Mouse (Mus musculus): ENCODE results near the gene Nqo1. TPM values are rescaled to one million over a fixed set of nuclear protein-coding genes. Genes with fewer than 3 reads are reported as not detected.

Gene Nqo1
- polyA plus RNA-seq, 1 experiment from 2014 or later: 13.9 TPM

- H3K4me3 ChIP-seq (ENCODE audit: low read depth, low read length): no peak overlapping the region
- no peaks in the 10 kb centered on the region for H3K9me3 ChIP-seq (ENCODE audit: control insufficient read depth, low read depth, low read length)
- no peak overlapping the region for H3K27ac ChIP-seq (ENCODE audit: low read length)
- no peak for ATAC-seq (ENCODE audit: insufficient number of reproducible peaks, insufficient read depth, low FRiP score, low read depth)
- H3K9ac ChIP-seq (replicated peaks; ENCODE audit: low read depth, low read length): no peak overlapping the region
- H3K36me3 ChIP-seq (ENCODE audit: control insufficient read depth, insufficient read depth, low read length): no peaks in the 10 kb centered on the region
- H3K4me1 ChIP-seq (ENCODE audit: control insufficient read depth, insufficient read depth, low read length): no peaks in the 10 kb centered on the region
- 37% methylated on average over 5 of the region's 5 CpGs for WGBS
- no peak overlapping the region for H3K4me2 ChIP-seq (replicated peaks; ENCODE audit: low read depth, low read length)
- H3K27me3 ChIP-seq (ENCODE audit: control insufficient read depth, insufficient read depth, low read length): no peaks in the 10 kb centered on the region
Observed at GRCm38 (mm10) chr8:107384651-107385050, 18.4 kb downstream of the Nqo1 start.

- H3K9ac ChIP-seq (replicated peaks; ENCODE audit: low read depth, low read length): no peak overlapping the region
- no peaks in the 10 kb centered on the region for H3K36me3 ChIP-seq (ENCODE audit: control insufficient read depth, insufficient read depth, low read length)
- H3K27me3 ChIP-seq (ENCODE audit: control insufficient read depth, insufficient read depth, low read length): no peaks in the 10 kb centered on the region
- no peak overlapping the region for H3K27ac ChIP-seq (ENCODE audit: low read length)
- no peaks in the 10 kb centered on the region for H3K9me3 ChIP-seq (ENCODE audit: control insufficient read depth, low read depth, low read length)
- no peaks in the 10 kb centered on the region for H3K4me1 ChIP-seq (ENCODE audit: control insufficient read depth, insufficient read depth, low read length)
- no peak overlapping the region for H3K4me3 ChIP-seq (ENCODE audit: low read depth, low read length)
- H3K4me2 ChIP-seq (replicated peaks; ENCODE audit: low read depth, low read length): no peak overlapping the region
- WGBS: 59% methylated on average over 4 of the region's 4 CpGs
- ATAC-seq (ENCODE audit: insufficient number of reproducible peaks, insufficient read depth, low FRiP score, low read depth): no peak
Observed at GRCm38 (mm10) chr8:107382898-107383297, 20.1 kb downstream of the Nqo1 start.

GRCm38 (mm10) chr8:107381666-107382065 is 21.3 kb downstream of the Nqo1 start:
- no peak overlapping the region for H3K9ac ChIP-seq (replicated peaks; ENCODE audit: low read depth, low read length)
- H3K4me2 ChIP-seq (replicated peaks; ENCODE audit: low read depth, low read length): no peak overlapping the region
- H3K9me3 ChIP-seq (ENCODE audit: control insufficient read depth, low read depth, low read length): no peaks in the 10 kb centered on the region
- ATAC-seq (ENCODE audit: insufficient number of reproducible peaks, insufficient read depth, low FRiP score, low read depth): no peak
- H3K27ac ChIP-seq (ENCODE audit: low read length): no peak overlapping the region
- no peaks in the 10 kb centered on the region for H3K4me1 ChIP-seq (ENCODE audit: control insufficient read depth, insufficient read depth, low read length)
- no peaks in the 10 kb centered on the region for H3K27me3 ChIP-seq (ENCODE audit: control insufficient read depth, insufficient read depth, low read length)
- no peaks in the 10 kb centered on the region for H3K36me3 ChIP-seq (ENCODE audit: control insufficient read depth, insufficient read depth, low read length)
- no peak overlapping the region for H3K4me3 ChIP-seq (ENCODE audit: low read depth, low read length)
- WGBS: 88% methylated on average over 4 of the region's 4 CpGs

GRCm38 (mm10) chr8:107380734-107381133 is 22.3 kb downstream of the Nqo1 start:
- Histone ChIP-seq H3K4me1 (ENCODE audit: control insufficient read depth, insufficient read depth, low read length) (no peaks in the 10 kb centered on the region), H3K4me3 (ENCODE audit: low read depth, low read length) (no peak overlapping the region), H3K4me2 (replicated peaks; ENCODE audit: low read depth, low read length) (no peak overlapping the region), H3K9me3 (ENCODE audit: control insufficient read depth, low read depth, low read length) (no peaks in the 10 kb centered on the region), H3K36me3 (ENCODE audit: control insufficient read depth, insufficient read depth, low read length) (no peaks in the 10 kb centered on the region; the same call in 1 of the 2 replicates), H3K27me3 (ENCODE audit: control insufficient read depth, insufficient read depth, low read length) (no peaks in the 10 kb centered on the region), H3K27ac (ENCODE audit: low read length) (no peak overlapping the region), H3K9ac (replicated peaks; ENCODE audit: low read depth, low read length) (no peak overlapping the region)
- 92% methylated on average over 8 of the region's 8 CpGs for WGBS
- ATAC-seq (ENCODE audit: insufficient number of reproducible peaks, insufficient read depth, low FRiP score, low read depth): no peak

- Histone ChIP-seq H3K4me2 (replicated peaks; ENCODE audit: low read depth, low read length) (no peak overlapping the region), H3K4me3 (ENCODE audit: low read depth, low read length) (no peak overlapping the region), H3K27me3 (ENCODE audit: control insufficient read depth, insufficient read depth, low read length) (no peaks in the 10 kb centered on the region), H3K9me3 (ENCODE audit: control insufficient read depth, low read depth, low read length) (no peaks in the 10 kb centered on the region), H3K36me3 (ENCODE audit: control insufficient read depth, insufficient read depth, low read length) (peaks cover 3% of the 10 kb centered on the region; the same call in 1 of the 2 replicates), H3K27ac (ENCODE audit: low read length) (no peak overlapping the region), H3K9ac (replicated peaks; ENCODE audit: low read depth, low read length) (no peak overlapping the region), H3K4me1 (ENCODE audit: control insufficient read depth, insufficient read depth, low read length) (no peaks in the 10 kb centered on the region)
- ATAC-seq (ENCODE audit: insufficient number of reproducible peaks, insufficient read depth, low FRiP score, low read depth): no peak
- 89% methylated on average over 3 of the region's 3 CpGs for WGBS
Observed at GRCm38 (mm10) chr8:107377346-107377745, 25.7 kb downstream of the Nqo1 start.

- Histone ChIP-seq H3K27me3 (ENCODE audit: control insufficient read depth, insufficient read depth, low read length) (no peaks in the 10 kb centered on the region), H3K9me3 (ENCODE audit: control insufficient read depth, low read depth, low read length) (no peaks in the 10 kb centered on the region), H3K4me3 (ENCODE audit: low read depth, low read length) (no peak overlapping the region), H3K36me3 (ENCODE audit: control insufficient read depth, insufficient read depth, low read length) (peaks cover 45% of the 10 kb centered on the region), H3K4me2 (replicated peaks; ENCODE audit: low read depth, low read length) (no peak overlapping the region), H3K9ac (replicated peaks; ENCODE audit: low read depth, low read length) (no peak overlapping the region), H3K4me1 (ENCODE audit: control insufficient read depth, insufficient read depth, low read length) (no peaks in the 10 kb centered on the region), H3K27ac (ENCODE audit: low read length) (no peak overlapping the region)
- WGBS: 87% methylated on average over 4 of the region's 4 CpGs
- no peak for ATAC-seq (ENCODE audit: insufficient number of reproducible peaks, insufficient read depth, low FRiP score, low read depth)
Observed at GRCm38 (mm10) chr8:107370311-107370710, 32.7 kb downstream of the Nqo1 start.

Other genes starting within 250 kb of the Nqo1 start
- gene Nfat5, start 109.7 kb downstream of the Nqo1 start, polyA plus RNA-seq (2014; fragmentation: Nextera tagmentation; extraction: Ambion mirVana): 19.0 and 20.7 TPM in 2 replicates
- gene Nob1, start 21.8 kb upstream of the Nqo1 start, polyA plus RNA-seq (2014; fragmentation: Nextera tagmentation; extraction: Ambion mirVana): 67.8 and 72.3 TPM in 2 replicates
- 37.1 and 39.8 TPM in 2 replicates for gene Wwp2, start 33.2 kb upstream of the Nqo1 start, polyA plus RNA-seq (2014; fragmentation: Nextera tagmentation; extraction: Ambion mirVana)
- 252 and 254 TPM in 2 replicates for gene Psmd7, start 185.3 kb upstream of the Nqo1 start, polyA plus RNA-seq (2014; fragmentation: Nextera tagmentation; extraction: Ambion mirVana)

Data from stomach, embryonic 14.5 days (tissue).